Comparison of ENCODE assay signal across 8 mouse cellular contexts in genomic region chr7:100582727-100583236, GRCm38 (mm10). TPM values are rescaled to one million over a fixed set of nuclear protein-coding genes. Genes with fewer than 3 reads are reported as not detected.
DNase-seq lines count a peak whose midpoint lies in the region; ATAC-seq and TF ChIP-seq lines count a peak whose summit lies in the region.

No protein-coding gene starts in this region.

- ATAC-seq in Patski, result peak; percentile 65
- ATAC-seq in hindbrain, embryonic 13.5 days (ENCODE audit: low FRiP score), result peak; percentile 95

- CTCF ChIA-PET in Patski (lab: Charles Lee), result no interaction called here

- H3K4me2 ChIP-seq in hindbrain, embryonic 13.5 days, result peak overlapping the region; percentile 68

- H3K27ac ChIP-seq in hindbrain, embryonic 13.5 days, result peak overlapping the region; percentile 97

- no peaks in the 10 kb centered on the region for H3K9me3 ChIP-seq in hindbrain, embryonic 13.5 days

- WGBS in hindbrain, embryonic 13.5 days, result under 1% methylated on average over 31 of the region's 31 CpGs

- peak; percentile 70 for DNase-seq in Patski (ENCODE audit: low read depth, low spot score)
- peak; percentile 92 to 93 for DNase-seq in cerebellum, postnatal 14 days
- peak; percentile 81 for DNase-seq in frontal cortex, postnatal 14 days (ENCODE audit: low spot score in 2 of 2)
- peak; percentile 85 to 89 for DNase-seq in layer of hippocampus, postnatal 25 days (ENCODE audit: extremely low spot score in 1 of 2, low spot score in 1 of 2)
- DNase-seq in lung, postnatal 25 days (ENCODE audit: low spot score), result peak; percentile 90
- peak; percentile 92 for DNase-seq in retina, embryonic 14.5 days (ENCODE audit: low spot score)
- peak; percentile 90 for DNase-seq in thymus, postnatal 4 days

- no peak for TF ChIP-seq CTCF in Patski (IDR thresholded peaks at IDR 0.05)

- peaks cover 7% of the 10 kb centered on the region for H3K4me1 ChIP-seq in hindbrain, embryonic 13.5 days (replicated peaks)

- peak overlapping the region; percentile 80 for H3K9ac ChIP-seq in hindbrain, embryonic 13.5 days

- H3K4me3 ChIP-seq in hindbrain, embryonic 13.5 days, result peak overlapping the region; percentile 54

- POLR2A ChIA-PET in Patski (lab: Charles Lee), result interaction anchor here (0.5 to 1.3 kb wide), 5 partner anchors 8 to 76 kb away, joined by 3 to 4 read pairs (median 3); partner anchors contain the start of gene Rab6a

- no peaks in the 10 kb centered on the region for H3K36me3 ChIP-seq in hindbrain, embryonic 13.5 days

- H3K27me3 ChIP-seq in Patski, result no peaks in the 10 kb centered on the region
- H3K27me3 ChIP-seq in hindbrain, embryonic 13.5 days, result no peaks in the 10 kb centered on the region

- in situ Hi-C loops in Patski (cut with MboI; ENCODE audit: low pct_unique_long_range_greater_than_20kb), result no loop called here

RNA-seq across cellular contexts. Expression of gene Rab6a, which starts 24.4 kb away (rescaled TPM):
- polyA plus RNA-seq in Patski (2021), result 93.1 TPM
- 224 and 226 TPM in 2 replicates for polyA plus RNA-seq in hindbrain, embryonic 13.5 days (2015; fragmentation: Nextera tagmentation; extraction: Ambion mirVana)
- 100 to 1,000 TPM; 373 to 387 TPM for total RNA-seq in layer of hippocampus, postnatal 25 days (2021)

RNA-seq across cellular contexts. Expression of gene Mrpl48, which starts 25.3 kb away (rescaled TPM):
- 25.3 TPM for polyA plus RNA-seq in Patski (2021)
- polyA plus RNA-seq in hindbrain, embryonic 13.5 days (2015; fragmentation: Nextera tagmentation; extraction: Ambion mirVana), result 81.8 and 91.8 TPM in 2 replicates
- 10 to 100 TPM; 63.9 to 67.7 TPM for total RNA-seq in layer of hippocampus, postnatal 25 days (2021)

RNA-seq across cellular contexts. Expression of gene Coa4, which starts 45.9 kb away (rescaled TPM):
- 12.6 TPM for polyA plus RNA-seq in Patski (2021)
- polyA plus RNA-seq in hindbrain, embryonic 13.5 days (2015; fragmentation: Nextera tagmentation; extraction: Ambion mirVana), result 15.8 and 17.2 TPM in 2 replicates
- 10 to 100 TPM in 1 of 2 experiments, 1 to 10 TPM in 1; 9.2 to 10.0 TPM for total RNA-seq in layer of hippocampus, postnatal 25 days (2021)

Comparison
In these comparisons a context has a peak if more than half of its experiments do, and no peak if none do; other contexts are left out.
1. Peak in every context shown above with its lines: DNase-seq, ATAC-seq, H3K4me3 ChIP-seq and H3K27ac ChIP-seq.